Mouse (Mus musculus): ENCODE measurements around the gene Kpna3.

- TF ChIP-seq CTCF (IDR thresholded peaks at IDR 0.05; ENCODE audit: low read depth, low read length) (no peak), POLR2A (IDR thresholded peaks at IDR 0.05; ENCODE audit: extremely low read depth, insufficient read depth, low read length) (no peak)
These were observed 24.9 kb downstream of the Kpna3 start for GRCm38 (mm10) chr14:61414808-61415207.

Measured in liver, adult 2 months (tissue).